Mouse (Mus musculus): ENCODE measurements around the gene Olfr137.

Olfr137 gene

DNA sequence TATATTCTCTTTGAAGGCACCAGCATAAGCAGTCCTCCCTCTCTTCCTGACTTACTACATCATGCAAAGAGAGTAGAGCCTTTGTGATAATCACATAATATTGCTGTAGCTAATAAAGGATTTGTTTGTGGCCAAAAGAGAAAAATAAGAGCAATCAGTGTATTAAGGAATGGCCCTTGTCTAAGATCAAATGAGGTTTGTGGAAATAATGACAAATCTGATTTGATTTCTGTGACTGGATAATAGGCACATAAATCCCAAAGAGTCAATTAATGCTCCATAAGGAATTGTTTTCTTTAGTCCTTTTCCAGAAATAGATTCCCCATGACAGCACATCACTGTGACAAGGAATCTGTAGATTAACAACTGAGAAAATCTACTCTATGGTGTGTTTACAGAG is at the start of gene Olfr137:
Gene Olfr137 (minus strand): TSS at position 101 of the 400 bp plus-strand sequence.
- H3K27me3 ChIP-seq (ENCODE audit: insufficient read depth, low read length) = no peaks in the 10 kb centered on the region
- no peaks in the 10 kb centered on the region for H3K4me1 ChIP-seq (replicated peaks; ENCODE audit: low read depth, low read length)
- TF ChIP-seq POU5F1 (IDR thresholded peaks at IDR 0.05; ENCODE audit: borderline replicate concordance, low read length) (no peak), CTCF (conservative IDR thresholded peaks at IDR 0.05; ENCODE audit: low read length) (no peak), NANOG (IDR thresholded peaks at IDR 0.05; ENCODE audit: borderline replicate concordance, low read length) (no peak)
- no peaks in the 10 kb centered on the region for H3K36me3 ChIP-seq (ENCODE audit: insufficient read depth, low read length)
- no peak within 1 kb of the TSS for H3K4me3 ChIP-seq (replicated peaks; ENCODE audit: low read length)
- H3K9me3 ChIP-seq (ENCODE audit: low read length) = no peaks in the 10 kb centered on the region

- Histone ChIP-seq H3K36me3 (ENCODE audit: insufficient read depth, low read length) (no peaks in the 10 kb centered on the region), H3K4me1 (replicated peaks; ENCODE audit: low read depth, low read length) (no peaks in the 10 kb centered on the region), H3K4me3 (replicated peaks; ENCODE audit: low read length) (no peak within 1 kb of the TSS), H3K27me3 (ENCODE audit: insufficient read depth, low read length) (no peaks in the 10 kb centered on the region), H3K9me3 (ENCODE audit: low read length) (peaks cover 23% of the 10 kb centered on the region)
- no peak for TF ChIP-seq NANOG (IDR thresholded peaks at IDR 0.05; ENCODE audit: borderline replicate concordance, low read length)
- no peak for TF ChIP-seq CTCF (conservative IDR thresholded peaks at IDR 0.05; ENCODE audit: low read length)
- no peak for TF ChIP-seq POU5F1 (IDR thresholded peaks at IDR 0.05; ENCODE audit: borderline replicate concordance, low read length)
These were observed 22.2 kb upstream of the Olfr137 start, which contains the start of gene Olfr136 for GRCm38 (mm10) chr17:38329531-38329930. Gene Olfr136, plus strand, starts transcription at chr17:38329831.

GRCm38 (mm10) chr17:38260735-38261134 is 46.6 kb downstream of the Olfr137 start, which contains the start of gene Olfr138:
Gene Olfr138, plus strand, starts transcription at chr17:38261035.
- no peaks in the 10 kb centered on the region for H3K27me3 ChIP-seq (ENCODE audit: insufficient read depth, low read length)
- H3K4me1 ChIP-seq (replicated peaks; ENCODE audit: low read depth, low read length) = no peaks in the 10 kb centered on the region
- H3K36me3 ChIP-seq (ENCODE audit: insufficient read depth, low read length) = no peaks in the 10 kb centered on the region
- TF ChIP-seq CTCF (conservative IDR thresholded peaks at IDR 0.05; ENCODE audit: low read length) (no peak), NANOG (IDR thresholded peaks at IDR 0.05; ENCODE audit: borderline replicate concordance, low read length) (no peak), POU5F1 (IDR thresholded peaks at IDR 0.05; ENCODE audit: borderline replicate concordance, low read length) (no peak)
- no peaks in the 10 kb centered on the region for H3K9me3 ChIP-seq (ENCODE audit: low read length)
- no peak within 1 kb of the TSS for H3K4me3 ChIP-seq (replicated peaks; ENCODE audit: low read length)
